Mouse (Mus musculus): ENCODE measurements around the gene Lrrc4. TPM values are rescaled to one million over a fixed set of nuclear protein-coding genes. Genes with fewer than 3 reads are reported as not detected.

Lrrc4 gene
- total and polyA plus RNA-seq, 2 experiments from 2014 or later = 5.8 to 61.2 TPM

DNA sequence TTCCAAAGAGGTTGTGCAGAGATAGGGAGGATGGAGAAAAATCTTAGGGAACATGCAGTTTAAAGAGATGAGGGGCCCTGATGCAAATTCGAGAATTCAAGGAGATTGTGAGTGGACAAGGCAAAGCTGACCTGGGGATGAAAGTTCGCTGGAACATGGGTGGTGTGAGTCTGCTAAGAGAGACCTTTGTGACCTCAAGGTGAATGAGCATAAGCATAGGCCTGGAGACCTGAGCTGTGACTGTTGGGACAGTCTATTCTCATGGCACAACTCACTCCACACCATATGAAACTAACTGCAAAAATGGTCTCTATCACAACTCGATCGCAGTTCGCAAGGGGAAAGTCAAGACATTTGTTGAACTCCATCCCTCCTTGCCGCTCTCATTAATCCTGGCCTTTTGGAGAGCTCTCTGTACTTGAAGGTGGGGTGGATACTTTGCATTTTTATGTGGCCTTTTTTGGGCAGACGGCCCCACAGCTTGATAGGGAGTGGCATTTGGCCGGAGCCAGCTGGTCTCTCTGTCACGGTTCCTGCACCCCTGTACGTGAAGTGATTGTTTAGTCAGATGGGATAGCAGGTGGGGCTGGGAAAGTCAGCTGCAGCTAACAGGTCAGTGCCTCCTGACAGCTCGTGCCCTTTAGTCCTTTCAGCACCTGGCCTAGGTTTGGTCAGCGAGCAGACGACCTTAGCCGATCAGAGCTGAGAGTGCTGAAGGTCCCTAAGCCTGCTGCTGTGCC lies 83.4 kb downstream of the Lrrc4 start:
- Histone ChIP-seq H3K27ac (ENCODE audit: low read depth, low read length) (no peak overlapping the region), H3K4me2 (ENCODE audit: low read depth, low read length, poor library complexity, severe bottlenecking) (no peak overlapping the region), H3K4me3 (ENCODE audit: low read depth, low read length) (no peak overlapping the region), H3K27me3 (ENCODE audit: insufficient read depth, low read length) (no peaks in the 10 kb centered on the region), H3K9me3 (ENCODE audit: low read length) (no peaks in the 10 kb centered on the region), H3K36me3 (ENCODE audit: insufficient read depth, low read length) (no peaks in the 10 kb centered on the region), H3K4me1 (ENCODE audit: insufficient read depth, low read length) (0 out of 2 replicates have a peak, but pooled peaks cover 3% of the 10 kb centered on the region), H3K9ac (replicated peaks; ENCODE audit: low read length, poor library complexity, severe bottlenecking) (no peak overlapping the region)
- 65% methylated on average over 14 of the region's 14 CpGs for WGBS
- ATAC-seq (ENCODE audit: low FRiP score) (no peak), DNase-seq (ENCODE audit: low spot score) (peak; percentile 51)
- TF ChIP-seq CTCF (IDR thresholded peaks at IDR 0.05) = no peak

DNA sequence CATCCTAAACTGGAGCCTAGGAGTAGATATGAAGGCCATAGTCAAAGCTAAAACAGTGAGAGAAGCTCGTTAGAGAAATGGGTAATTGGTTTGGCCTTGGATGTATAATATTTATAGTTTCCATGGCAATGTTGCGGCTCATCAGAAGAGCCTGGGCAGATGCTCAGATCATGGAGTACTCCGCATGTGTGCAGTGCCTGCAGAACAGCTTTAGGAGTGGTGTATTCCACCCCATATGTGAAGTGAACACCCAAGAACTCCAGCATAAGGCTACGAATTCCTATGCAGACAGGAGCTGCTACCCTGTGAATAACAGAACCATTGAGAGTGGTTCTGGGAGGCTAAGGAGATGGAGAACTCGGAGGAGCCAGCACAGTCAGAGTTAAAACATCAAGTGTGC lies 84.5 kb downstream of the Lrrc4 start:
- Histone ChIP-seq H3K4me3 (ENCODE audit: low read depth, low read length) (no peak overlapping the region), H3K4me2 (ENCODE audit: low read depth, low read length, poor library complexity, severe bottlenecking) (no peak overlapping the region), H3K4me1 (ENCODE audit: insufficient read depth, low read length) (0 out of 2 replicates have a peak, but pooled peaks cover 3% of the 10 kb centered on the region), H3K36me3 (ENCODE audit: insufficient read depth, low read length) (no peaks in the 10 kb centered on the region), H3K27me3 (ENCODE audit: insufficient read depth, low read length) (no peaks in the 10 kb centered on the region), H3K9me3 (ENCODE audit: low read length) (no peaks in the 10 kb centered on the region), H3K9ac (replicated peaks; ENCODE audit: low read length, poor library complexity, severe bottlenecking) (no peak overlapping the region), H3K27ac (ENCODE audit: low read depth, low read length) (no peak overlapping the region)
- DNase-seq (ENCODE audit: low spot score) = no peak
- ATAC-seq (ENCODE audit: low FRiP score) = no peak
- TF ChIP-seq CTCF (IDR thresholded peaks at IDR 0.05) = no peak
- WGBS = 84% methylated on average over 5 of the region's 5 CpGs

DNA sequence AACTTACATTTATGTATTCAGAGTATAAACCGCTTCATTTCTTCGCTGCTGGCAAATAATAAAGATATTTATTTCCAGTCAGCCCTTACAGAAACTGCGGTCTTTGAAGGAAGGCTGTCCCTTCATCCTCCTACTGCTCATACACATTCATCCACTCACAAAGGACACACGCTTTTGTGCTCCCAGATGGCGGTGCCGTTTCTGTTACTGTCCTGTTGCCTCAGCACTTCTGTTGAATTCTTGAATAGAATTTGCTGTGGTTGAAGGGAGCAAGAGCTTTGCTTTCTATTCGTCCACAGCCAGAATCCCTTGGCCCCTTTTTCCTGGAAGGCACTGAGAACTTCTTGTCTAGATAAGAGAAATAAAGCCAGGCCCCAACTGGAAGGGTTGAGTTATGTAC lies 85.7 kb downstream of the Lrrc4 start:
- Histone ChIP-seq H3K9ac (replicated peaks; ENCODE audit: low read length, poor library complexity, severe bottlenecking) (no peak overlapping the region), H3K27ac (ENCODE audit: low read depth, low read length) (no peak overlapping the region), H3K27me3 (ENCODE audit: insufficient read depth, low read length) (no peaks in the 10 kb centered on the region), H3K4me1 (ENCODE audit: insufficient read depth, low read length) (0 out of 2 replicates have a peak, but pooled peaks cover 3% of the 10 kb centered on the region), H3K4me3 (ENCODE audit: low read depth, low read length) (no peak overlapping the region), H3K9me3 (ENCODE audit: low read length) (no peaks in the 10 kb centered on the region), H3K4me2 (ENCODE audit: low read depth, low read length, poor library complexity, severe bottlenecking) (no peak overlapping the region), H3K36me3 (ENCODE audit: insufficient read depth, low read length) (no peaks in the 10 kb centered on the region)
- DNase-seq (ENCODE audit: low spot score) (no peak), ATAC-seq (ENCODE audit: low FRiP score) (no peak)
- no peak for TF ChIP-seq CTCF (IDR thresholded peaks at IDR 0.05)
- 57% methylated on average over 7 of the region's 7 CpGs for WGBS

DNA sequence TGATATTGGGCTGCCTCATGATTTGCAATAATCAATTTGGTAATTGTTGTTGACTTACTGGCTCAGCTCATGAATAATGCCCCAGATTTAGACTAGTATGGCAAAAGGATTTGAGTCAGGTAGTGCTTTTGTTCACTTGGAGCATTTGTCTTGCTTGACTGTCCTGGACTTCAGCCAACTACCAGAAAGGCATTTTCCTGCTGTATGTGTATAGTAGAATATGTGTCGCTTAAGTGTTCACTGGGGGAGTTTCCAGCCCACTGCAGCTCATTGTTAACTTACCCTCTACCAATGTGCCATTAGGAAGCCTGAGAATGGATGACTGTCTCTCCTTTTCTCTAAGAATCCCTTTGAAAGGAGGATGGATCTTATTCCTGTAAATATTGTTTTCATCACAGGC lies 88.0 kb downstream of the Lrrc4 start:
- H3K36me3 ChIP-seq (ENCODE audit: insufficient read depth, low read length) = no peaks in the 10 kb centered on the region
- 27% methylated on average over 1 of the region's 1 CpGs for WGBS
- no peaks in the 10 kb centered on the region for H3K9me3 ChIP-seq (ENCODE audit: low read length)
- TF ChIP-seq CTCF (IDR thresholded peaks at IDR 0.05) = no peak
- H3K4me3 ChIP-seq (ENCODE audit: low read depth, low read length) = no peak overlapping the region
- H3K4me2 ChIP-seq (ENCODE audit: low read depth, low read length, poor library complexity, severe bottlenecking) = no peak overlapping the region
- H3K9ac ChIP-seq (replicated peaks; ENCODE audit: low read length, poor library complexity, severe bottlenecking) = no peak overlapping the region
- no peak overlapping the region for H3K27ac ChIP-seq (ENCODE audit: low read depth, low read length)
- no peak for ATAC-seq (ENCODE audit: low FRiP score)
- H3K27me3 ChIP-seq (ENCODE audit: insufficient read depth, low read length) = no peaks in the 10 kb centered on the region
- H3K4me1 ChIP-seq (ENCODE audit: insufficient read depth, low read length) = 0 out of 2 replicates have a peak, but pooled peaks cover 3% of the 10 kb centered on the region
- DNase-seq (ENCODE audit: low spot score) = peak; percentile 56

DNA sequence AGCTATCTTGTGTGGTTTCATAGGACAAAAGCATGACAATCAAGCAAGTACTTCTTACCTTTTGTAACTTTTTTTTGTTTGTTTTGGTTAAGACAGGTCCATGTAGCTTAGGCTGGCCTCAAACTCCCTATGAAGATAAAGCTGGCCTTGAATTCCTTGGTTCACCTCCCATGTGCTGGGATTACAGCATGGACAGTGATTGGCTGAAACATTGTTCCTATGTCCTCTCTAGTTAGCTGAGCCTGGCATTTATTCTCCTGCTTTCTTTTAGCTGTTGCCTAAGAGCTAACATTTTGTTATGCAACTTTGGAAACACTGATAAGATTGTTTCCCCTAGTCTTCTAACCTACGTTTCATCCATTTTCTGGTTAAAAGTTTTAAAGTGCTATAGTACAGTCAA lies 93.9 kb downstream of the Lrrc4 start:
- Histone ChIP-seq H3K27ac (ENCODE audit: low read depth, low read length) (no peak overlapping the region), H3K4me2 (ENCODE audit: low read depth, low read length, poor library complexity, severe bottlenecking) (no peak overlapping the region), H3K9ac (replicated peaks; ENCODE audit: low read length, poor library complexity, severe bottlenecking) (no peak overlapping the region), H3K36me3 (ENCODE audit: insufficient read depth, low read length) (no peaks in the 10 kb centered on the region), H3K27me3 (ENCODE audit: insufficient read depth, low read length) (no peaks in the 10 kb centered on the region), H3K4me1 (ENCODE audit: insufficient read depth, low read length) (no peaks in the 10 kb centered on the region), H3K4me3 (ENCODE audit: low read depth, low read length) (no peak overlapping the region), H3K9me3 (ENCODE audit: low read length) (no peaks in the 10 kb centered on the region)
- ATAC-seq (ENCODE audit: low FRiP score) (no peak), DNase-seq (ENCODE audit: low spot score) (no peak)
- no peak for TF ChIP-seq CTCF (IDR thresholded peaks at IDR 0.05)
- 83% methylated on average over 1 of the region's 1 CpGs for WGBS

DNA sequence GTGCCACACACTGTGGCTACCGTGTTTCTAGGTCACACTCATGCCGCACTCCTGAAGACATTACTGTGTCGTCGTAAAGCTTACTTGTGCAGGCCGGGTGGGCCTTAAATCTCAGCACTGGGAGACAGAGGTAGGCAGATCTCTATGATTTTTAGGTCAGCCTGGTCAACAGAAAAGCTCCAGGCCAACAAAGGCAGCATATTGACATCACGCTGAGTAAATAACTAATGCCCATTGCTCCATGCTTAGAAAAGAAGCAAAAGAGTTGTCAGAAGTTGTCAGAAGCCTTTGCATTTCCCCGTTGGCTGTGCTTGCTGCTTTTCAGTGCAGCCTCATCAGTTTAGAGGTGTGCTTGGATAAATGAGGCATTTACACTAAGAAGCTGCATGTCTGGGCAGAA lies 94.9 kb downstream of the Lrrc4 start:
- Histone ChIP-seq H3K9me3 (ENCODE audit: low read length) (no peaks in the 10 kb centered on the region), H3K27ac (ENCODE audit: low read depth, low read length) (no peak overlapping the region), H3K27me3 (ENCODE audit: insufficient read depth, low read length) (no peaks in the 10 kb centered on the region), H3K9ac (replicated peaks; ENCODE audit: low read length, poor library complexity, severe bottlenecking) (no peak overlapping the region), H3K36me3 (ENCODE audit: insufficient read depth, low read length) (no peaks in the 10 kb centered on the region), H3K4me1 (ENCODE audit: insufficient read depth, low read length) (no peaks in the 10 kb centered on the region), H3K4me3 (ENCODE audit: low read depth, low read length) (no peak overlapping the region), H3K4me2 (ENCODE audit: low read depth, low read length, poor library complexity, severe bottlenecking) (no peak overlapping the region)
- WGBS = 58% methylated on average over 7 of the region's 7 CpGs
- ATAC-seq (ENCODE audit: low FRiP score) = no peak
- no peak for TF ChIP-seq CTCF (IDR thresholded peaks at IDR 0.05)
- no peak for DNase-seq (ENCODE audit: low spot score)

Measured in midbrain, postnatal 0 days (tissue).